18 mouse cellular contexts compared by ENCODE assay signal in the genomic region with DNA sequence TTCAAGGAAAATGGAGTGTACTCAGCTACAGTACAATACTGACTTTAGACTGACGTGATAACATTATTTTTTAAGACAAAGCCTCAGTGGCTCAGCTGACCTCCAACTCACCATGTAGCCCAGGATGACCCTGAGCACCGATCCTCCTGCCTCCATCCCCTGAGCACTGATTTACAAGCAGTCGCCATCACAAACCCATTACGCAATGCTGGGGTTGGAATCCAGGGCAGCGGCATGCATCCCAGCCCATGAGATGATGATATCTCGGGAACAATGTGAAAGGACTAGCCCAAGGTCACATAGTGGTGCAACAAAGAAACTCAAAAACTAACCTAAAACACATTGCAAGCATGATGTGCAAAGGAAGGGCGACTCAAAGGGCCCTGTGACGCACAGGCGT. TPM values are rescaled to one million over a fixed set of nuclear protein-coding genes. Genes with fewer than 3 reads are reported as not detected.
DNase-seq lines count a peak whose midpoint lies in the region; TF ChIP-seq lines count a peak whose summit lies in the region.
"Had no signal": no experiment of that assay in that cellular context is flagged by ENCODE, and none has a peak within 500 bp of the region (broad histone marks: within the 10 kb centered on the region; RNA-seq: fewer than 3 reads in every experiment).

No protein-coding gene starts in this region.

- TF ChIP-seq POLR2A in testis, adult 2 months (IDR thresholded peaks at IDR 0.05; ENCODE audit: control insufficient read depth, low read depth, low read length), result no peak

- H3K4me3 ChIP-seq in testis, adult 2 months (ENCODE audit: control insufficient read depth, low read depth, low read length), result no peak overlapping the region
- H3K4me3 ChIP-seq: embryonic facial prominence, embryonic 13.5 days; forebrain, embryonic 12.5 days; heart, embryonic 12.5 days; hindbrain, embryonic 15.5 days had no signal

- H3K27ac ChIP-seq in testis, adult 2 months (ENCODE audit: control insufficient read depth, insufficient read depth, low read depth, low read length), result peak overlapping the region; percentile 32
- H3K27ac ChIP-seq: embryonic facial prominence, embryonic 13.5 days; forebrain, embryonic 12.5 days; hindbrain, embryonic 15.5 days had no signal

- DNase-seq in adrenal gland, adult (ENCODE audit: inconsistent age in 2 of 2, low spot score in 1 of 2), result peak; percentile 60 to 84
- DNase-seq in adrenal gland, postnatal 4 days (ENCODE audit: low spot score in 2 of 2), result no peak
- no peak for DNase-seq in testis, postnatal 10 days (ENCODE audit: low spot score)
- DNase-seq in adrenal gland, postnatal 25 days, result peak; percentile 41
- DNase-seq in kidney, postnatal 10 days, result no peak
- DNase-seq in urinary bladder, postnatal 4 days (ENCODE audit: low spot score in 2 of 2), result no peak
- DNase-seq: B cell, adult 2 months; cerebellum, adult 11-12 months; cerebellum, adult 9-10 months; cerebellum, postnatal 25 days; gastrocnemius, postnatal 14 days; heart, postnatal 36 days had no signal

- H3K27me3 ChIP-seq in testis, adult 2 months (ENCODE audit: control insufficient read depth, insufficient read depth, low read length), result no peaks in the 10 kb centered on the region
- H3K27me3 ChIP-seq: embryonic facial prominence, embryonic 13.5 days; forebrain, embryonic 12.5 days; heart, embryonic 12.5 days; hindbrain, embryonic 15.5 days; Patski had no signal

- H3K36me3 ChIP-seq in testis, adult 2 months (ENCODE audit: control insufficient read depth, insufficient read depth, low read length), result no peaks in the 10 kb centered on the region

- TF ChIP-seq CTCF in testis, adult 2 months (IDR thresholded peaks at IDR 0.05; ENCODE audit: control insufficient read depth, insufficient read depth, insufficient replicate concordance, low read depth, low read length), result no peak

- H3K4me1 ChIP-seq in testis, adult 2 months (ENCODE audit: control insufficient read depth, insufficient read depth, low read length), result no peaks in the 10 kb centered on the region; the same call in 1 of the 2 replicates
- H3K4me1 ChIP-seq: forebrain, embryonic 12.5 days; heart, embryonic 12.5 days; hindbrain, embryonic 15.5 days had no signal

RNA-seq across cellular contexts. Expression of a gene that starts 22.1 kb away (rescaled TPM):
- 10 to 100 TPM; 15.1 to 16.1 TPM for total RNA-seq in adrenal gland, postnatal 4 days (2021)
- polyA plus RNA-seq in testis, adult 2 months (2012; rRNA removed), result 13.5 and 14.0 TPM in 2 replicates
- total RNA-seq in adrenal gland, postnatal 25 days (2021), result 13.1 and 14.6 TPM in 2 replicates

RNA-seq across cellular contexts. Expression of a gene that starts 22.1 kb away (rescaled TPM):
- total RNA-seq in adrenal gland, postnatal 4 days (2021), result 10 to 100 TPM; 47.6 to 51.7 TPM
- polyA plus RNA-seq in testis, adult 2 months (2012; rRNA removed), result 7.7 and 7.8 TPM in 2 replicates
- total RNA-seq in adrenal gland, postnatal 25 days (2021), result 35.5 and 40.1 TPM in 2 replicates

RNA-seq across cellular contexts. Expression of a gene that starts 40.8 kb away (rescaled TPM):
- 10 to 100 TPM; 33.2 to 34.3 TPM for total RNA-seq in adrenal gland, postnatal 4 days (2021)
- polyA plus RNA-seq in testis, adult 2 months (2012; rRNA removed), result 7.0 and 7.3 TPM in 2 replicates
- total RNA-seq in adrenal gland, postnatal 25 days (2021), result 21.9 and 26.6 TPM in 2 replicates

Comparison
In these comparisons a context has a peak if more than half of its experiments do, and no peak if none do; other contexts are left out.
1. DNase-seq: peak in adrenal gland, adult (2 of 2) and adrenal gland, postnatal 25 days (single experiment); none in adrenal gland, postnatal 4 days (0 of 2), testis, postnatal 10 days (single experiment), kidney, postnatal 10 days (single experiment) and urinary bladder, postnatal 4 days (0 of 2).